Mouse (Mus musculus): ENCODE results near the gene Olfr745.

Gene Olfr745

GRCm38 (mm10) chr14:50639088-50639487 lies at the start of gene Olfr745:
Gene Olfr745, plus strand, starts transcription at chr14:50639388.
- no peak for DNase-seq (ENCODE audit: low read depth)

GRCm38 (mm10) chr14:50614579-50614978 lies 24.6 kb upstream of the Olfr745 start, which contains the start of gene Olfr744:
Gene Olfr744, plus strand, starts transcription at chr14:50614879.
- no peak for DNase-seq (ENCODE audit: low read depth)

GRCm38 (mm10) chr14:50646783-50647182 lies 7.6 kb downstream of the Olfr745 start, which contains the start of gene Olfr746:
Gene Olfr746, plus strand, starts transcription at chr14:50647083.
- no peak for DNase-seq (ENCODE audit: low read depth)

GRCm38 (mm10) chr14:50693106-50693505 lies 53.9 kb downstream of the Olfr745 start, which contains the start of gene Olfr747:
Gene Olfr747, minus strand, starts transcription at chr14:50693206.
- DNase-seq (ENCODE audit: low read depth) = no peak

Measured in induced T-regulatory cell, adult 2 months (primary cell).